Mouse (Mus musculus): ENCODE results near the gene Kdsr. TPM values are rescaled to one million over a fixed set of nuclear protein-coding genes. Genes with fewer than 3 reads are reported as not detected.

The Kdsr gene
- total RNA-seq (2021): 10 to 100 TPM; 26.3 to 30.8 TPM
- long read RNA-seq, experiment 1, full-length matches to known transcripts: 21 of 27 reads
- long read RNA-seq, experiment 1, partial matches to known transcripts: 3 of 27 reads
- long read RNA-seq, experiment 1, other reads (novel, unspliced or antisense): 3 of 27 reads
- long read RNA-seq, experiment 2, full-length matches to known transcripts: 27 of 34 reads
- long read RNA-seq, experiment 2, partial matches to known transcripts: 2 of 34 reads
- long read RNA-seq, experiment 2, other reads (novel, unspliced or antisense): 5 of 34 reads

GRCm38 (mm10) chr1:106759572-106760435, at the start of gene Kdsr:
Gene Kdsr, minus strand, starts transcription at chr1:106759727.
- DNase-seq (ENCODE audit: low spot score in 2 of 2): peak; percentile 90 to 91

GRCm38 (mm10) chr1:106799931-106800330, 40.4 kb upstream of the Kdsr start:
- no peak for DNase-seq (ENCODE audit: low spot score in 2 of 2)

GRCm38 (mm10) chr1:106799406-106799805, 39.9 kb upstream of the Kdsr start:
- no peak for DNase-seq (ENCODE audit: low spot score in 2 of 2)

DNA sequence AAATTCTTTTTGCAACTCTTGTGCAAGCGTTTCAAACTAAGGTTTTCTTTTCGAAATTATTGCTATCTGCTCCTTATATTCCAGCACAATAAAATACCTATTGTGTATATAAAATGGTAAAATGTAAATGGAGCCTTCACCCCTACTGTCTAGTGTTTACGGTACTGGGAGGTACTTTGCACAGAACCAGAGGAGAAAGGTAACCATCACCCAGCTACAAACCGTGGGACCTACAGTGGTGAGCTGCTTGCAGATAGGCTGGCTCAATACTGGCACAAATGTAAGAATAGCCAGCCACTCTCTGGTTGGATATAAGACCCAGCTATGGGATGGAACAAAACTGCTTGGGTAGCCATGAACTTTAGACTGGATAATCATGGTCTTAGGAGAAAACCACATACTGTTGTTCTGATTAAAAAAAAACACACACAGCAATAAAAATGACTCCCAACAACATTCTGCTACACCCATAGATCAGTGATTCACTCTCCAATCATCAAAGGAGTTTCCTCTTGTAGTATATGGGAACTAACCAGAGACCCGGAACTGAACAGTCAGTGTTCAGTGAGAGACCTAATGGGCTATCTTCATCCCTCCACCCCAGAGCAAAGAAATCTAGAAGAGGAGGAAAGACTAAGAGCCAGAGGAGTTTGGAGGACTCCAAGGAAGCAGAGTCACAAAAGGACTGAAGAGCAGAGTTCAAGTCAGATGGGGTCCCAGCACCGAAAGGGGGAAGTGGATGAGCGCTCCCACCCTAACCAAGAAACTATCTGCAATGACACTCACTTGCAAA, 37.7 kb upstream of the Kdsr start:
- DNase-seq (ENCODE audit: low spot score in 2 of 2): no peak

DNA sequence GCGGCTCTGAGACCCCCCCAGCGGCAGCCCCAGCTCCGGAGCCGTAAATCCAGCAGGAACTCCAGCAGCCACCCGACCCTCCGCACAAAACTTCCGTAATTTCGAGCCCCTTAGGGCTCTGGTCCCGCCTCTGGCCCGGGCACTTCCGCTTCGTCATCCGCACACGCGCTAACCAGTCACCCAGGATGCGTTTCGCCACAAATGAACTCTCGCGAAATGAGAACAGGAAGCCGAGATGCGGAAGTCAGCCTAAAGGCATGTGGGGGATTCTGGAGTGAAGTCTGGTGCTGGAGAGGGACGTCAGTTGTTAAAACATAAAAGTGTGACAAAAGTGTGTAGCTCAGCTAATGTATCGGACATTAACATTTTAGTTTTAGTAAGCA, 37.0 kb upstream of the Kdsr start, which contains the start of gene Vps4b:
TSS of gene Vps4b (minus strand) at position 187 of the 383 bp plus-strand sequence.
- peak; percentile 53 to 80 for DNase-seq (ENCODE audit: low spot score in 2 of 2)

DNA sequence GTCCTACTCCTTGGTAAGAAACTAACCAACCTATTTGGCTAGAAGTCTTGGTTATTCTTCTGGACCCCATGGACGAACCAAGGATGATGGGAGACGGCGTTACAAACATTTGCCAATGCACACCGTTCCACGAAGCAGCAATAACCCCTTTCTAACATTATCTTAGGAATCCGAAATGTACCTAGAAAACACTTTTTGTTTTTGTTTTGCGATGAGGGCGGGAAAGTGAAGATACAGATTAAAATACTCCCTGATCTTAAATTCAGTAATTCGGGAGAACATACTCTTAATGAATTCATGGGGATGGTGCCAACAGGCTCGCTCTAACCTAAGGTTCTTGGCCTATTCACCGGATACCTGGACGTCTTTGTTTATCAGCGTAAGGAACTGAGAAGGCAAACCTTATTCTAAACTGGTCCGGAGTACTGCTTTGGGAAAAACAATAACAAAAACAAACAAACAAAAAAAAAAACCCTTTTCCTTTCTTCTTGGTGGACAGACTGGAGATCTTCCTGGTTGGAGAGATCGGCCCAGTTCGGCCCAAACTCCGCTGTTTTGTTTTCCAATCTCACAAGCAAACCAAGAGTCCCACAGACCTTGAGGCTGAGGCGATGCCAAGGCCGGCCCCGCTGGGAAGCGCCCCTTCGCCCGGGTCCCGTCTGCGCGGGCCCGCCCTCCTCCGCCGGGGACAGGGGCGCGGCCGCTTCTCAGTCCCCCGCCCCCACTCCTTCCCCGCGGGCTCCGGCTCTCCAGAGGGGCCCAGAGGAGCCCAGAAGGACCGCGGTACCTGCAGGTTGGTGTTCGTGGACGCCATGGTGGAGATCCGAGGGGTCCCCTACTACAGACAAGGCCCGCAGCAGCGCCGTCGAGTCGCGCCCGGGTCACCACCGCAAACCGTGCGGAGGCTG, 36.4 kb upstream of the Kdsr start:
- DNase-seq (ENCODE audit: low spot score in 2 of 2): peak; percentile 18 to 32

GRCm38 (mm10) chr1:106774896-106775295, 15.4 kb upstream of the Kdsr start:
- no peak for DNase-seq (ENCODE audit: low spot score in 2 of 2)

DNA sequence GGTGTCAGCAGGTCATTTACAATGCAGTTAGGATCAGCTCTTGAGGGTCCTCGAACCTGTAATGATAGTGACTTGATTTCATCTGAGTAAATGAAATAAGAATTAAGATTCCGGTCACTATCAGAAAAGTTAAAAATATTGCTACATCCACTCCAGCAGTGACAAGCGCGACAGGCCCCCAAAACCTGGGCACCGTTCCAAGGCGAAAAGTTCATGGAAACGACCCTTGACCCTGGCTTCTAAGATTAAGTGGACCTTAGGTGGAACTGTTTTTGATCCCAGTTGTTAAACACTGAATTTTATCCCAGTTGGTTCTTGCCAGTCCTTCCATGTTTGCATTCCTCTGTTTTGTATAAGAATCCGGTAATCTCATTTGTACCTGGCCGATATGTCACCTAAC, 14.6 kb upstream of the Kdsr start:
- no peak for DNase-seq (ENCODE audit: low spot score in 2 of 2)

- DNase-seq (ENCODE audit: low spot score in 2 of 2): no peak
Measured at GRCm38 (mm10) chr1:106768773-106769172, 9.2 kb upstream of the Kdsr start.

GRCm38 (mm10) chr1:106765771-106766170, 6.2 kb upstream of the Kdsr start:
- DNase-seq (ENCODE audit: low spot score in 2 of 2): no peak

DNA sequence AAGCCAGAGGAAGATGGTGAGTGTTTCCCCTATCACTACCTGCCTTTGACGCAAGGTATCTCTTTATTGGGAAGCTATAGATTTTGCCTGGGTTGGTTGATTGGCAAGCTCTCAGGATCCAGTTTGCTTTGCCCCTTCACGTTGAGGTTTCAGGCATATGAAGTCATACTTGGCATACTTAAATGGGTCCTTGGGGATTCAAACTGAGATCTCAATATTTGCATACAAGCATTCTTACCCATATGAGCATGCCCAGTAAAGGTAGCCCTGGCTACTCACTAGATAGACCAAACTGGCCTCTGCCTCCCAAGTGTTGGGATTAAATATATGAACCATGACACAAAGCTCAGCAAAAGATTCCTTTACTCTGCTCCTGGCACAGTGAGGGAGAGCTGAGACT, 5.3 kb upstream of the Kdsr start:
- DNase-seq (ENCODE audit: low spot score in 2 of 2): no peak

DNA sequence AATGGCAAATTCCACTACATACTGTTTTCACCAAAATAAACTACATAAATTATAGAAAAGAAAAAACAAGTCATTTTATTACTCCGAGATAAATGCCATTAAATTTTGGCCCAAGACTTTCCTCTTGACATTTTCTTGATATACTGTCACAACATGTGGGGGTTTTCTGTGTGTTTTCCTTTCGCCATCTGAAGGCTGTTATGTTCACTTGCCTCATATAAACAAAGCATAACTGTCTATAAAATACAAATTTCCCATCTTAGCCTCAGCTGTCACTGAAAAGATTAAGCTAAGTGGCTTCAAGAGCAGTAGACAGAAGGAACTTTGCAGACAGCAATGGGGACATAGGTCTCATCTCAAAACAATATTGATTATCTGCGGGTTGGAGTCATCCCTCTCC, 4.8 kb upstream of the Kdsr start:
- no peak for DNase-seq (ENCODE audit: low spot score in 2 of 2)

DNA sequence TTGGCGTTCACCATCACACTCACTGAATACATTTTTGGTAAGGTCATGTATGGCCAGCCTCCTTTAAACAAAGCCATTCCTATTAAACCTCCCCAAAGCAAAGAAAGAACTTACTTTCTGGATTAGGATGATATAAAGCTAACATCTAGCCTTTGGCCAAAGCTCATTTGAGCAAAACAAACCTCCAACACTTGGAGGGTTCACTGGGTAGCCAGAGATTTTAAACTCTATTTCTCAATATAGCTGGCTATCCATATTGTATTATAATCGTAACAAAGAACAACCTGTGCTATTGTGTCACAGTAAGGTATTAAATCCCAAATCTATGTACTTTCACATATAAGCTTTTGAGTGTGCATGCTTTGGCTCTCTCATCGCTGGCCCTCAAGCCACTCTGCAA, 1.2 kb upstream of the Kdsr start:
- no peak for DNase-seq (ENCODE audit: low spot score in 2 of 2)

GRCm38 (mm10) chr1:106758734-106759571, 574 bp downstream of the Kdsr start:
- no peak for DNase-seq (ENCODE audit: low spot score in 2 of 2)

DNA sequence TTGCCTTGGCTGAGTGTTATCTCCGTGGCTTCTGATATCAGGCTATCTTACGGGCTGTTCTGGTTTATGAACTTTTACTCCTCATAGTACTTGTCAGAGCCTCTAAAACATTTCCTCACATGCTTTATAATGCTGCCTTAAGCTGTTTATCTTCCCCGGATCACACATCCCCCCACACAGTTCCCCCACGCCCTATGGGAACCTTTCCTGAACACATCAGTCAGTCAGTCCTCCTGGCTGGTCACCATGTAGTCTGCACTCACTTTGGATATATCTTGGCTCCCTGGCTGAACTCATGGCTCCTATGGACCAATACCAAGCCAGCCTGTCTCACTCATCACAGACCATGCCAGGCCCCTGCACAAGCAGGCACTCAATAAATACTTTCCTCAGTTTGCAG, 2.9 kb downstream of the Kdsr start:
- no peak for DNase-seq (ENCODE audit: low spot score in 2 of 2)

DNA sequence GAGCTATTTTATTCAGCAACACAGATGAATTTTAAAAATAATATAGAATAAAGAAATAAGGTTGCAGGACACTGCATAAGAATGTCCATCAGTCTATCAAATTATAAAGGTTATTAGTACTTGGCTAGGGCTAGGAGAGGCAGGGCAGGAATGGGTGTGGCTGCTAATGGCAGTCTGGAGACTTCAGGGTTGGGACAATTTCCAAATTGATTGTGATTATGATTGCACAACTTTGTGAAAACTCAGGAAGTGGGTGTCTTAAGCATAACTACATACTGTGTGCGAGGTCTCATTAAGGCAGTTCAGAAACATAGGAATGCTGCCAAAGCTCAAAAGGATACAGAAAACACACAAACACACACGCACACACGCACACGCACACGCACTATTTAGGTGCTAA, 7.5 kb downstream of the Kdsr start:
- DNase-seq (ENCODE audit: low spot score in 2 of 2): no peak

- no peak for DNase-seq (ENCODE audit: low spot score in 2 of 2)
Measured at GRCm38 (mm10) chr1:106750656-106751055, 8.9 kb downstream of the Kdsr start.

- no peak for DNase-seq (ENCODE audit: low spot score in 2 of 2)
Measured at GRCm38 (mm10) chr1:106748555-106749315, 10.8 kb downstream of the Kdsr start.

DNA sequence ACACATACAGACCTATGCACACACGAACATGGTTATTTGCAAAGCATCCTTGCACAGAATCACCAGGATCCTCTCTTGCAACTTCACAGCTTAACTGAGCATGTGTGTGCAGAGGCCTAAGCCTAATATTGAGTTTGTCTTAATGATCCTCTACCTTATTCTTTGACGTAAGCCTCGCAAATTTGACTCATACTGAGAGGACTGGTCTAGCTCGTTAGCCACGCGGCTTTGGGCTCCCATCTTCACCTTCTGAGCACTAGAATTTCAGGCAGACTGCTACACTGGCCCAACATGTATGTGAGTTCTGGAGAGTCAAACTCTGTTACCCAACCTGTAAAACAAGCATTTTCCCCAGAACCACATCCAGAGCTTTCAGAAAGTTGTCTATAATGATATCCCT, 16.5 kb downstream of the Kdsr start:
- DNase-seq (ENCODE audit: low spot score in 2 of 2): no peak

Measured in adrenal gland, postnatal 4 days (tissue).